ENCODE assay signal across 17 mouse cellular contexts in the genomic region with DNA sequence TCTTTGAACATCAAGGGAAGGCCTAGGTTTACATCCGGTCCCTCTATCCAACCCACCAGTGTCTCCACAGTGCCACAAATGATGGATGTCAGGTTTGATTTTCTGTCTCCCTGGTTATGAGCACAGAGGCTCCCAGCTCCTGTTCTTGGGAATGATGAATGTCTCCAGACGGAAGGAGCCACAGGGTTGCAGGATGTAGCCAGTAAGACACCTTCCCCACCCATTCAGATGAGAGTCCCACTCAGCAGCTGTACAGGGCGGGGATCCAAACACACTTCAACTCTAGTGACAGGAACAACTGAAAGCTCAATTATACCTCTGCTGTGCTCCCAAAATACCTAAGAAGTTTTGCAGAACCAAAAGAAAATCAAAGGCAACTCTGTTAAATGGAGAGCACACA. TPM values are rescaled to one million over a fixed set of nuclear protein-coding genes. Genes with fewer than 3 reads are reported as not detected.
"Had no signal": no experiment of that assay in that cellular context is flagged by ENCODE, and none has a peak within 500 bp of the region (broad histone marks: within the 10 kb centered on the region; RNA-seq: fewer than 3 reads in every experiment).

No protein-coding gene starts in this region.

- H3K4me2 ChIP-seq: limb, embryonic 13.5 days; midbrain, embryonic 15.5 days; neural tube, embryonic 12.5 days had no signal

- H3K36me3 ChIP-seq: limb, embryonic 13.5 days; midbrain, embryonic 15.5 days; neural tube, embryonic 12.5 days had no signal

- ATAC-seq: hindbrain, embryonic 16.5 days; inflammation-experienced regulatory T-cells, adult 6 months; intestine, postnatal 0 days; lung, postnatal 0 days; midbrain, embryonic 15.5 days had no signal

- H3K27ac ChIP-seq: limb, embryonic 13.5 days; liver, embryonic 14.5 days; midbrain, embryonic 15.5 days; neural tube, embryonic 12.5 days had no signal

- H3K4me3 ChIP-seq: limb, embryonic 13.5 days; midbrain, embryonic 15.5 days; neural tube, embryonic 12.5 days had no signal

- H3K9me3 ChIP-seq: limb, embryonic 13.5 days; midbrain, embryonic 15.5 days; neural tube, embryonic 12.5 days had no signal

- H3K4me1 ChIP-seq: midbrain, embryonic 15.5 days; neural tube, embryonic 12.5 days had no signal

- H3K27me3 ChIP-seq: limb, embryonic 13.5 days; midbrain, embryonic 15.5 days; neural tube, embryonic 12.5 days had no signal

- H3K9ac ChIP-seq: limb, embryonic 13.5 days; liver, embryonic 14.5 days; midbrain, embryonic 15.5 days; neural tube, embryonic 12.5 days had no signal

- DNase-seq: layer of hippocampus, adult 9-11 months; layer of hippocampus, postnatal 36 days; left cerebral cortex, postnatal 4 days; lung, adult 2 months; lung, postnatal 36 days; retina, postnatal 1 day; right cerebral cortex, postnatal 25 days; thymus, postnatal 4 days had no signal

RNA-seq across cellular contexts. Expression of a gene that starts 51.2 kb away (rescaled TPM):
- total RNA-seq: monocyte, adult 5-6 weeks had no signal
- polyA plus RNA-seq: inflammation-experienced regulatory T-cells, adult 6 months had no signal
